Mouse (Mus musculus): Measurements from ENCODE around the gene Doc2a.

The Doc2a gene

DNA sequence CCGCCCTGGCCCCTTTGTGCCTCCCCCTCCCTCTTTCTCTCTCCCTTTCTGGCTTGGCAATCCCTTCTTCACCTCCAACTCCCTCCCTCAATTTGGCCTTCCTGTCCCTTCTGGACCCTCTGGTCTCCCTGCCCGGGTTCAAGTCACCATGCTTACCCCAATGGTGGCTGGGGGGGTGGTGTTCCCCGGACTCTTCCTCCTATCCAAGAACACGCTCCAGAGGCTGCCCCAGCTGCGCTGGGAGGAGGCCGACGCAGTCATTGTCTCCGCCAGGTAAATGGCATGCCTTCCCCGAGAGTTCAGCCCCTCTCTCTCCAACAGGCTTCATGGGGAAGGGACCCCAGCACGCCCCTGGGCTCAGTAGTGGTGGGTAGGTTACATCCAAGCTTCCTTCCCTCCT, 23.3 kb upstream of the Doc2a start:
- DNase-seq (ENCODE audit: low spot score): no peak

DNA sequence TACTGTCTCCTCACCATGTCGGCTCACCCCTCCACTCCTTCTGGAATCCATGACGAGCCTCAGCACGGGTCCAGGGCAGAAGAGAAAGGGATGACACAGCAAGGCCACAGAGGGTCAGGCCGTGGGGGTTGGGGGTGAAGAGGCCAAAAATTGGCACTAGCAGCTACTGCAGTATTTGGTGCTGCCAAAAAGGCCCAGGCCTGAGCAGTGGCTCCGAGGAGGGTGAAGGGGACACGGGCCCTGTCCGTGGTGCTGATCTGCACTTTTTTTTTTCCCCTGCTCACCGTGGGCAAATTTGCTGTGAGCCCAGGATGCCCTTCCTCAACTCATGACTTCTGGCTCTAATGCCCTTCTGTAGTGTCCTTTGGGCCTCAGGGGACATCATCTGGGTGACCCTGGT, 21.8 kb upstream of the Doc2a start:
- DNase-seq (ENCODE audit: low spot score): no peak

DNA sequence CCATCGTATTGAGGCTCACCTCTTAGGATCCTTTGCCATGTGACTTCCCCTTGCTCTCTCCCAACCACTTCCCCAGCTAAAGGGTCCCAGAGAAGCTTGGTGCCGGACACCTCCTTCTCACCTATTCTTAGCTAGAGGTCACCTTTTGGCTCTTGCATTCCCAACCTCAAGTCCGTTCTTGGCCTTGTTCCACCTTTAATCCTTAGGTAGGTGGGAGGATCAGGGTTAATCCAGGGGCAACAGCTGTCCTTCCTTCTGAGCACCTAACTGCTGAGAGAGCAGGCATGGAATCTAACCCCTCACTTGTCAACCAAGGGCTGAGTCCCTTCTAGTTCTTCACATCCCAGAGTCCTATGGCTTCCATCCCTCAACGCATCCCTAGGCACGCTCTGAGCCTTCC, 21.3 kb upstream of the Doc2a start:
- DNase-seq (ENCODE audit: low spot score): no peak

DNA sequence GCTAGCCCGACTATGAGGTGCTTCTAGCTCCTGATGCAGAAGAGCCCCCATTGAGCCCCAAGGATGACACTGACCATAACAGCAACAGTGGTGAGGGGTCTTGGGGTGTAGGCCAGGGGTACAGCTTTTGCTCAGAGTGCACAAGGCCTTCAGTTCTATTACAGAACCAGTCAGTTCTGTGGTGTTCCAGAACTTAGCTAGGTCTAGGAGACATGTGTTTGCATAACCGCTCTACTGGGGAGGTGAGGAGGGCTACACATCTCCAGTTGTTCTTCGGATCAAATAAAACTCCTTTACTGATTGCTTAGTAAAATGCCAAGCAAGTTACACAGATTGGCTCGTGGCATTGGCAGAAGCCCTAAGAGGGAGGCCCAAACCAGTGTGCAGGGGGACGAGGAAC, 15.7 kb upstream of the Doc2a start, which contains the start of gene 4930451I11Rik:
TSS of gene 4930451I11Rik (minus strand) at position 101 of the 400 bp plus-strand sequence.
- DNase-seq (ENCODE audit: low spot score): no peak

DNA sequence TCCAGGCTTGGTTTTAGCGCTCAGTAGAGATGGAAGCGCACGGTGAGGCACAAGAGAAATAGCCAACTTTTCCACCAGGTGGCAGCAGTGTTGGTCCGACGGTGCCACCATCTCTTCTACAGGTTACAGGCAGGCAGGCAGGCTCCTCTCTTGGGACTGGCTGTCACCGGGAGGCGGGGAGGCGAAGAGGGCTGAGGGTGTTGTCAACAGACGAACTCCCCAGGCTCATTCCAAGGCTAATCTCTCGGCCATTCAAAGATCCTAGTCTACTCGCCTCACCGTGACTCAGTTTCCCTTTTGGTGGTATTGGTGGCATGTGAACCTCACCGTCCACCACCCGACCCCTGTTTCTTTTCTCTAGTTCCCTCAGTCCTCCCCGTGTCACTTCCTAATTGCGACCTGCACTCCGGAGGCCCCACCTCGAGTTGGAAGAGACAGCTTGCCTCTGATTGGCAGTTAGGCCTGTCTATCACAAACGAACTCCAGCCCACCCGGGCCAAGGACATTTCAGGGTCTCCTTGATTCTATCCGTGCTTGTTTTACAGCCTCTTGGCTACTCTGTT, 15.1 kb upstream of the Doc2a start:
- DNase-seq (ENCODE audit: low spot score): peak; percentile 81

DNA sequence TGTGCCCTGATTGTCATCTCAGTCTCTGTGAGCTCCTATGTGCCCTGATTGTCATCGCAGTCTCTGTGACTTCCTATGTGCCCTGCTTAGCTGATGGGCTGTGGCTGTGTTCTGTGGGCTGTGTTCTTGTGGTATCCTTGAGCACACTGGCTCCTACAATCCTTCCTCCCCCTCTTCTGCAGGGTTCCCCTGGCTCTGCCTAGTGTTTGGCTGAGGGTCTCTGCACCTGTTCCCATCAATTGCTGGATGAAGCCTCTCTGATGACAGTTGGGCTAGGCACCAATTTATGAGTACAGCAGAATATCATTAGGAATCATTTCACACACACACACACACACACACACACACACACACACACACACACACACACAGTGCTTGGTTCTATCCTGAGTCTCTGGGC, 13.9 kb upstream of the Doc2a start:
- DNase-seq (ENCODE audit: low spot score): no peak

DNA sequence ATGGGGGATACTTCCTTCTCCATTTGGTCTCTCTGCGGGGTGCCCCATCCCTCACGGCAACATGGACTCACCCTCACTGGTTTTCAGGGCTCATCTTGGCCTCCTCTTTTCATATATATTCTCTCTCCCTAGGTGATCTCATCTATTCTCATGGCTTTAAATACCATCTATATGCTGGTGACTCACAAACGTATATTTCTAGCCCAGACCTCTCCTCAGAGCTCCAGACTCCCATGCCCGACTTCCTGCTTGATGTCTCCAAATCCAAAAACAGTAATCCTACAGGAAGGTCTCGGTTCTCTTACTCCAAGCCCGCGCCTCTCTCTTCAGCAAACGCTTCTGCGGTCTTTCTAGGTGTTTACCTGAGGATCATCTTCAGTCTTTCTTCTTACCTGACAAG, 3.9 kb upstream of the Doc2a start:
- no peak for DNase-seq (ENCODE audit: low spot score)

DNA sequence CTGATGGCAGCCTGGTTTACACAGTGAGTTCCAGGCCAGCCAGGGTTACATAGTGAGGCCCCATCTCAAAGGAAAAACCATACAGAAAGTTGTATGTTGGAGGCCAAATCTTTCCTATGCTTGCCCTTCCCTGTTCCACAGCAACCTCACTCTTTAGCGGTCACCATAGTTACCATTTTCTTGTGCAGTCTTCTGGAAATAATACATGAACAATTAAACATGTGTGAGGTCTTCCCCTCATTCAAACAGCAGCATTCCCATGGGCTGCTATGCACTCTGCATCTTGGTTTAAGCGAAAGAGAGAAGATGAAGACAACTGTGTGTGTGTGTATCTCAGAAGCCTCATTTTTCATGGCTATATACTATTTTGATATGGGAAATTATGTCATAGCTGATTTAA, 1.7 kb upstream of the Doc2a start:
- no peak for DNase-seq (ENCODE audit: low spot score)

DNA sequence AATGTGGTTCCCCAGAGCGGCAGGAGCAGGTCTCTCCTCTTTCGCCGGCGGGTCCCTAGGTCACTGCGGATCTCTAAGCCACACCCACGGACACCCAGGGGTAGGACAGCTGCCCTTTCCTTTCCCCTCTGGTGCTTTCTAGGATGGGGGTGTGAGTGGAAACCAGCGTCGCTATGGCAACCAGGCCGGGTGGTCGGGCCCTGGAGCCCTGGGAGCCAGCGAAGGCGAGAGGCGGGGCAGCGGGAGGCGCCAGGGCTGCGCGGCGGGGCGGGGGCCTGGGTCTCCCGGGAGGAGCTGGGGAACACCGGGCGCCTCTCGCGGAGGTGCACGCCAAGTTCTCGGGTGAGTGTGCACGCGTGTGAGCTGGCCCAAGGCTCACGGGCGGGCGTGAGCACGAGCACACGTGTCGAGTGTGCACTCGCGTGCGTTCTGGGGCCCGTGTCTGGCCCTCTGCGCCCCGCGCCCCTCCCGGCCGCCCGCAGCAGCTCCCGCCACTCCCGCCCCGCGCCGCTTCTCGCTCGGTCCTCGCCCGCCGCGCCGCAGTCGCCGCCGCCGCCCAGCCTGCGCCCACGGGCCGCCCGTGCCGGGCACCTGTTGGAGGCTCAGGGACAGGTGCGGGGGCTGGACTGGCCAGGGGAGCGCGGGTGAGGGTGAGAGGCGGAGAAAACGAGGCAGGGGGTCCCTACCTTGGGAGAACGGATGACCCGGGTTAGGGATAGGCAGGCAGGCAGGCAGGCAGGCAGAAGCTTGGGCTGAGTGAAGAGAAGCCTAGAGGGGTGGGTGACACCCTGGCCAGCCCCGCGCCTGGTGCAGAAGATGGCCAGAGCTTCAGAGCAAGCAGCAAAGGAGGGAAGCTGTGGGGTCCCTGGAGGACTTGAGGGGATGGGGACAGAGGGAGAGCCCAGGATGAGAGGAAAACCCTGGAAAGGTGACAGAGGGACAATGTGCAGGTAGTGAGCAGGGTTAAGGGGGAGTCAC, 494 bp downstream of the Doc2a start:
- no peak for DNase-seq (ENCODE audit: low spot score)

DNA sequence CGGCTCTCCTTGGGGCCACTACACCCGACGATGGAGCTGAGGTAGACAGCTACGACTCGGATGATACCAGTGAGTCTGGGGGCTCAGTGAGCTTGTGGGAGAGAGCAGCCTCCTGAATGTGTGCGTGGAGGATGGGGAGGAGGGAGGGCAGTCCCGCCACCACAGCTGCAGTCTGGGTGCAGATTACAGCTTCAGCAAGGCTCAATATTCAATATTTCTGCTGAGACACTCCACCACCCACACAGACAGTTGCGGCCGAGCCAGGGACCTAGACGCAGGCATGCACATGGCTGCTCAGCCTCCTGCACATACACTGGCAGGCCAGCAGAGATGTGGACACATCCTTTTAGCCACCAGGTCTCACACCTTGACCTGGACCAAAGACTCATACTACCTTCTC, 1.6 kb downstream of the Doc2a start:
- DNase-seq (ENCODE audit: low spot score): no peak

DNA sequence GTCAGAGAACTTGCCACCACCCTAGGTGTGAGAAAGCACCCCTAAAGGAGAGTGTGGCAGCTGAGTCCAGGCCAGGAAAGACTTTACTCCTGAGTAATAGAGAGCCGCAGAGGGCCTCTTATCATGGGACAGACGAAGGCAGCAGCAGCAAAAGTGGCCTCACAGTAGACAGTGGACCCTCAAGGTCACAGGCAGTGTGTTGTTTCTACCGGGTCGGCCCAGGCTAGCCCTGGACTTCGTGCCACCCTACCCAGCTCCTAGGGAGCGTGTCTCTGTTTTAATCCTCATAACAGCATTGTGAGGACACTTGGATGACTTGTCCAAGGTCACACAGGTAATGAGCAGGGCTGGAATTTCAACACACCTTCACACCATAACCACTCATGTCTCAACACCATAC, 2.9 kb downstream of the Doc2a start:
- no peak for DNase-seq (ENCODE audit: low spot score)

DNA sequence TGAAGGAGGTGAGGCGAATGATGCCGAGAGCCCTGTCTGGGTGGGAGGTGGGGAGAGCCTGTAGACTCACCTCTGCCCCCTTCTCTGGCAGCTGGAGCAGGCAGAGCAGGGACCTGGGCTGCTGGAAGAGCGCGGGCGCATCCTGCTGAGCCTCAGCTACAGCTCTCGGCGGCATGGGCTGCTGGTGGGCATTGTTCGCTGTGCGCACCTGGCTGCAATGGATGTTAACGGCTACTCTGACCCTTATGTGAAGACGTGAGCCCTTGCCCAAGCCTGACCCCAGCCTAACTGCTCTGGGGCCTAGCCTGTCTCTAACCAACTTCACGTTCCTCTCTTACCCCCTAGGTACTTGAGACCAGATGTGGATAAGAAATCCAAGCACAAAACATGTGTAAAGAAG, 4.0 kb downstream of the Doc2a start:
- no peak for DNase-seq (ENCODE audit: low spot score)

DNA sequence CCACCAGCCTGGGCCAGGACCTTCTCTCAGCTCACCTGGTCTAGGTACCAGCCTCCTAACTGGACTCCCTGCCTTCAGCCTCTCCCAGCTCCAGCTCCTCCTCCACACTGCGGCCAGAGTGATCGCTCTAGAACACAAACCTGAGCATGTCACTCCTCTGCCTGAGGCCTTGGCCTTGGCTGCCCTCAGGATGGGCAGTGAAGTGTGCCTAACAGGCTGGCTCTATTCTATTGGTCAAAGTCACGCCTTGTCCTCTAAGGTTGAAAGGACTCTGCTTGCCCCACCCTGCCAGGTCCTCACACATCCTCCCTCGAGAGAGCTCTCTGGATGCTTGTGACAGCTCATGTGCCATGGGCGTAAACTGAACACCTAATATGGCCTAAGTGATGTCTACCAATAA, 6.2 kb downstream of the Doc2a start:
- no peak for DNase-seq (ENCODE audit: low spot score)

DNA sequence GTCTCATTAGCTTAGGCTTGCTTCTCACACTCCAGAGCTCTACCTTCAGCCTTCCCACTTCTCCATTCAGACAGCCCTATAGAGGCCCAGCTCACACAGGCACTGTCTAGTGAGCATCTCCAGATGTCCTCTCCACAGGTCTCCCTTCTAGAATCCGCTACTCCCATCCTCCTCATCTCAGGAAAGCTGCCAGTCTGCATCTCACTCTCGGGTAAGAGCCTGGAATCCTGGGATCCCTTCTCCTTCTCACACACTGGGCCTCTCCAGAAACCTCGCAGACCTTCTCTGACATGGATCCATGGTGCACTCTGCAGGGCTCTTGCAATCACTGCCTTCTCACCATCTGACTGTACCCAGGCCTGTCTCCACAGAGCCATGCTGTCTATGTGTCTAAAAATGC, 8.4 kb downstream of the Doc2a start:
- no peak for DNase-seq (ENCODE audit: low spot score)

DNA sequence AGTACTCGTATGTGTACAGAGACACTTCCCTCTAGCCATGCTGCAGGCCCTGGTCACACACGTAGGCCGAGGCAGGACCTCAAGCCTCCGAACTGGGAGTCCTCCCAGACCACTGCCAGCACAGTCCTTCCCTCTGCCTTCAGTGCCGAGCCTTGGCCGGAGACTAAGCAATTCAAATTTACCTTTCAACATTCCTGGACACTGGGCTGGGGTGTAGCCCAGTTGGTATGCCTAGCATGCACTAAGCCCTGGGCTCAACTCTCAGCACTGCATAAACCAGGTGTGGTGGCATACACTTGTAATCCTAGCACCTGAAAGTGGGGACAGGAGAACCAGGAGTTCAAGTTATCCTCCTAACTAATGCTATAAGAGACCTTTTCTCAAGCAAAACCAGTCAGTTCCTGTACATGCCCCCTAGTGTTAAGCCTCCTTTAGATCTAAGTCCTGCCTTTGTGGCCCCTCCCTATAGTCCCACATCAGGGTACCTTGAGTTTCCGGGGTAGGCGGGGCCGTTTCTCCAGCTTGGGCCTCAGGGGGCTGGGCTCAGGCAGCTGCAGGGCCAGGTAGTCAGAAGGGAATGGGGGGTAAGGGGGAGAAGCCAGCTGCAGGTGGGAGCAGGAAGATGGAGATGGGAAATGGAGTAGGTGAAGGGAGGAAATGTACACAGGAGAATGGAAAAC, 9.7 kb downstream of the Doc2a start:
- no peak for DNase-seq (ENCODE audit: low spot score)

DNA sequence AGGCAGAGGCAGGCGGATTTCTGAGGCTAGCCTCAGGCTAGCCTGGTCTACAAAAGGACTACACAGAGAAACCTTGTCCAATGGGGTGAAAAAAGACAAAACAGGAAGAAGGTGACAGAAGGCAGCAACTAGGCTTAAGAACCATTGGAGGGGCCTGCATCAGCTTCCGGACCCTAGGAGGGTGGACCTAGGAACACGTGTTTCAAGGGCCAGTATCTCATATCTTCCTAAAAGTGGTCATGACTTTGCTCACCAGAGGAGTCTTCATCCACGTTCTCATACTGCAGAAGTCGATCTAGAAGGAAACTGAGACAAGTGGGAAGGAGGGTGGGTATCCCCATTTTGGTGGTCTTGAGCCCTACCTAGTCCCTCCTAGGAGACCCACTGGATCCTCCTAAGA, 13.8 kb downstream of the Doc2a start:
- DNase-seq (ENCODE audit: low spot score): no peak

DNA sequence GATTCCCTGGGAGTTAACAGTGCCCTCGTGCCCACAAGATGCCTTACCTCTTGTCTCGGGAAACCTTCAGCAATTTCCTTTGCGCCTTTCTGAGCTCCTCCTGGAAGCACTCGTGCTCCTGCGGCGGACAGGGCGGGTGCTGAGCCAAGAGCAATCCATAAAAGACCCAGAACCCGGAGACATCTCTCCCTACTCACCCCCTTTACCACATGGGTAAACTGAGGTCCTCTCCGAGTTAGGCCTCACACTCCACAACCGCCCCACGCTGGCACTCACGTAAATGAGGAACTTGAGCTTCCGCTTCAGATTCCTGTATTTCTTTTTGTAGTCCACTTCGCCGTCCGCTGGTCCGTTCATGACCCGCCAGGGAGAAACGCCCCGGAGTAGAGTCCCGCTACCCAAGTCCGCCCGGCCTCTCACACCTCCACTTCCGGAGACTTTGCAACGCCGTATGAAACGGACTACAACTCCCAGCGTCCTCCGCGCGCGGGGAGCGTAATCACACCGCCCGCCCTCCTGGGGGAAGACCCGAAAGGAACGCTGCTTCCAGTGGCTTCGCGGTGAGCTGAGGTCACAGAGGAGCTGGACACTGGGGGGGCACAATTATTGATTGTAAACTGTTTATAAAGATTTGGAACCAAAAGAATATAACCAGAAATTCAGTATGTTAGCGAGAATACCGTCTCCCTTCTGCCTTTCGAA, 14.4 kb downstream of the Doc2a start, which contains the start of gene Hirip3:
TSS of gene Hirip3 (plus strand) at position 544 of the 702 bp plus-strand sequence.
- peak; percentile 96 for DNase-seq (ENCODE audit: low spot score)

DNA sequence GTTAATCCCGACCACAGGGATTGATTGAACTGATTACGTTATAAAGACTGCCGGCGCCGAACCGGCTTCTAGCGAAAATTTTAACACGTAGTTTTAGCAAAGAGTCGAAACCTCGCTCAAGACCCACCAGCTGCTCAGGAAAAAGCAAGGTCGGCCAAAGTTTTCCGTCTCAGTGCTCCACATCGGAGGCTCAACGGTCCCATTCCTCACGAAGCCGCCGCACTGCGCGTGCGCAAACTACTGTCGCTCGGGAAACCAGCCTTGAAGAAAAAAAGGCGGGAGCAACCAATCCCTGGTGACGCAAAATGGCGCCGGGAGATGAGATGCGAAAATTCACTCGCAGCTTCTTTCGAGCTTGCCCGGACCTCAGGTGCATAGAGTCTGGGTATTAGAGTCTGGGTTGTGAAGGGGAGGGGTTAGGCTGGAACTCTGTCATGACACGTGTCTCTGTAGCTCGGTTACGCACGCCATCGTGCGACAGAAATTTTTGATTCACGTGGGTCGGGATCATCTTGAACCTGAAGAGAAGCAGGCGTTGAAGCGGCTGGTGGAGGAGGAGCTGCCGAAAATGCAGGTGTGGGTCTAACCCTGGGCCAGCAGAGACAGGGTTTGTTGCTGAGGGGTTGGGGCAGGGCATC, 15.1 kb downstream of the Doc2a start, which contains the start of gene Ino80e:
TSS of gene Ino80e (minus strand) at position 231 of the 638 bp plus-strand sequence.
- DNase-seq (ENCODE audit: low spot score): peak; percentile 95

DNA sequence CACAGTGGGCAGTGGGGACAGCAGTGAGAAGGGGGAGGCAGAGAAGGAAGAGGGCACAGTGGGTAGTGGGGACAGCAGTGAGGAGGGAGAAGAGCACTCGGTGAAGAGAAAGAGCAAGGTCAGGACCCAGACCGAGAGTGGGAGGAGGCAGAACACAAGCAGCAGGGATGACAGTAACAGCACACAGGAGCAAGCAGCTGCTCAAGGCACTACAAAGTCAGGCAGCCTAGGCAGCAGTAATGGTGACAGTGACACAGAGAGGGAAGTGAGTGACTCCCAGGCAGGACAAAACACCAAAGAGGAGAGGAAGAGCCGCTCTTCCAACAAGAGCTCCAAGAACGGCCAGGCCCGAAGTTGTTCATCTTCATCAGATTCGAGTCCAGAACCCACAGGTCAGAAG, 16.6 kb downstream of the Doc2a start:
- no peak for DNase-seq (ENCODE audit: low spot score)

DNA sequence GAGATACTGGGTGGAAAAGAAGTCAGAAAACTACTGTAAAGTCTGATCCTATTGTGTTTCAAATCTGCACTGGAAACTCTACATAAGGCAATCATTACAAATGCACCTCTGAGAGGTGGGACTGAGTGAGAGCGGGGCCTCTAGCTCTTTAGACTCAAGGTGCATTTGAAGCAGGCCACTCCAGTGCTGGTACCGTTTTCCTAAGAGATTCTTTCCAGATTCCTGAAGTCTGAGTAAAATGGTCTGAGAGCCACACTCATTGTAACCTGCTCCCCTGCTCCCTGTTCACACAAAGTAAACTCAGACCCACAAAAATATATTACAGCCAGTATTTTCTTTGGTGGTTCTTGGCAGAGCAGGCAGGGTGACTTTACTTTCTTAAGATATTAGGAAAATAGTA, 20.3 kb downstream of the Doc2a start:
- DNase-seq (ENCODE audit: low spot score): no peak

DNA sequence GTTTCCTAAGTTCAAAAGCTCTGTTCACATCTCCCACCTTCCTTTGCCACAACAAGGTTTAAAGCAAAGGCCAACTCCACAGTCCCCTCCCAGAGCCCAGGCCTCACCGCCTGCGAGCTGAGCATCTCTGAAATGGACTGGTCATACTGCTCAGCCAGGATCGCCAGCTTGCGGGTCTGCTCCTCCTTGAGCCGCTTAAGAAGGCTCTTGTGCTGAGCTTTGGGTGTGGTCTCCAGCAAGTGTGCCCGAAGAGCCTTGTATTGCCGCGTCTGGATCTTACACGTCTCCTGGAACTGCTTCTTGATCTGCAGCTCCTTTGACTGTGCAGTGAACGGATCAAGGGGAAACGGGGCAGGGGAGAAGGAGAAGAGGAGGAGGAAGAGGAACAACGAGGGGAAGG, 20.8 kb downstream of the Doc2a start:
- DNase-seq (ENCODE audit: low spot score): no peak
